Mouse (Mus musculus) erythroblast, embryonic 14.5 days (primary cell): ENCODE results near the gene Vinac1.

Experiments used
- GATA1 ChIP-seq: IDR thresholded peaks from 2 replicates; pipeline ENCODE4 v1.6.1; 2012; ENCODE audit warnings: low read length, inconsistent platforms, mixed read lengths
- TAL1 ChIP-seq: IDR thresholded peaks from 3 replicates; pipeline ENCODE4 v1.6.1; 2012; ENCODE audit warnings: low read length, inconsistent platforms, mixed read lengths

DNA sequence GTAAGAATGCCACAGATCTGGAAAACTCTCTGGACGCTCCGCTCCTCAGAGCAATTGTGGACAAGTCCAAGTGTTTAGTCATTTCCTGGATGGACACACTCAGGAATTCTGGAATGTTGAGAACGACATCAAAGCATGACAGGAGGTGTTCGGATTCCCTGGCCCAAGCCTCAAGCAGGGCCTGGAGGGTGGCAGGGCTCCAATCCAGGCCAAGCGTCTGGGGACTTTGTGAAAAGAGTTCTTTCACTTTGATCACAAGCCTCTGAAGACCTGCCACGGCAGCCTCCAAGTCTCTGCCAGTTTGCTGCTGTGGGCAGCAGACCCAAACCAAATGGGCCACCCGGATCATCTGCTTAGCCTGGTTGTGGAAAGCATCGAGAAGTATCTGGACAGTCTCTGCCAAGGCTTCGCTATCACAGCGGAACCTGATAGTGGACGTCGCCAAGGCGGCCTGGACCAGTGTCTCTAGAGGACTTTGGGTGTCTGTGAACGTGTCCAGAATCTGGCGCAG, 9.5 kb downstream of the Vinac1 start:
- TF ChIP-seq GATA1 = no peak
- TF ChIP-seq TAL1 = no peak
